Mouse (Mus musculus): ENCODE measurements at regions not wholly inside any gene's neighbourhood (a gene's known extent, or its start where the extent isn't known, plus 50 kb on each side); places are given as distances from the start of the nearest gene placed in this dataset.

- 48% methylated on average over 7 of the region's 7 CpGs for WGBS
- H3K36me3 ChIP-seq (ENCODE audit: control insufficient read depth, insufficient read depth, low read length): no peaks in the 10 kb centered on the region
- ATAC-seq (ENCODE audit: insufficient number of reproducible peaks, insufficient read depth, low FRiP score, low read depth): no peak
- no peak overlapping the region for H3K4me3 ChIP-seq (ENCODE audit: control insufficient read depth in 1 of 2, insufficient read depth in 1 of 2, low read depth in 1 of 2, low read length in 2 of 2)
- H3K27me3 ChIP-seq (ENCODE audit: control insufficient read depth, insufficient read depth, low read length): no peaks in the 10 kb centered on the region
- H3K9me3 ChIP-seq (ENCODE audit: control insufficient read depth, low read length): no peaks in the 10 kb centered on the region
- no peak overlapping the region for H3K9ac ChIP-seq (ENCODE audit: low read length)
- H3K4me2 ChIP-seq (ENCODE audit: low read length): no peak overlapping the region
- H3K27ac ChIP-seq (replicated peaks in 1 of 2; ENCODE audit: control insufficient read depth in 1 of 2, insufficient read depth in 1 of 2, low read depth in 2 of 2, low read length in 2 of 2): no peak overlapping the region
- peaks cover 5% of the 10 kb centered on the region in 2 experiments; a peak in 2 of 4 replicates for H3K4me1 ChIP-seq (ENCODE audit: control insufficient read depth in 2 of 2, insufficient read depth in 2 of 2, low read length in 2 of 2)
These were observed 558.2 kb downstream of the Lmo4 start for GRCm38 (mm10) chr3:143646836-143647235.

- Histone ChIP-seq H3K27me3 (ENCODE audit: control insufficient read depth, insufficient read depth, low read length) (no peaks in the 10 kb centered on the region), H3K27ac (replicated peaks in 1 of 2; ENCODE audit: control insufficient read depth in 1 of 2, insufficient read depth in 1 of 2, low read depth in 2 of 2, low read length in 2 of 2) (no peak overlapping the region), H3K36me3 (ENCODE audit: control insufficient read depth, insufficient read depth, low read length) (no peaks in the 10 kb centered on the region), H3K4me2 (ENCODE audit: low read length) (no peak overlapping the region), H3K4me3 (ENCODE audit: control insufficient read depth in 1 of 2, insufficient read depth in 1 of 2, low read depth in 1 of 2, low read length in 2 of 2) (no peak overlapping the region), H3K9ac (ENCODE audit: low read length) (no peak overlapping the region), H3K4me1 (ENCODE audit: control insufficient read depth in 2 of 2, insufficient read depth in 2 of 2, low read length in 2 of 2) (peaks cover 0 to 3% of the 10 kb centered on the region in 2 experiments; a peak in 1 of 4 replicates), H3K9me3 (ENCODE audit: control insufficient read depth, low read length) (no peaks in the 10 kb centered on the region)
- ATAC-seq (ENCODE audit: insufficient number of reproducible peaks, insufficient read depth, low FRiP score, low read depth): no peak
- WGBS: 55% methylated on average over 2 of the region's 2 CpGs
These were observed 572.0 kb downstream of the Lmo4 start for GRCm38 (mm10) chr3:143633036-143633435.

- no peaks in the 10 kb centered on the region for H3K36me3 ChIP-seq (ENCODE audit: control insufficient read depth, insufficient read depth, low read length)
- H3K27me3 ChIP-seq (ENCODE audit: control insufficient read depth, insufficient read depth, low read length): no peaks in the 10 kb centered on the region
- H3K27ac ChIP-seq (replicated peaks in 1 of 2; ENCODE audit: control insufficient read depth in 1 of 2, insufficient read depth in 1 of 2, low read depth in 2 of 2, low read length in 2 of 2): no peak overlapping the region
- no peak overlapping the region for H3K4me3 ChIP-seq (ENCODE audit: control insufficient read depth in 1 of 2, insufficient read depth in 1 of 2, low read depth in 1 of 2, low read length in 2 of 2)
- H3K9me3 ChIP-seq (ENCODE audit: control insufficient read depth, low read length): no peaks in the 10 kb centered on the region
- H3K4me1 ChIP-seq (ENCODE audit: control insufficient read depth in 2 of 2, insufficient read depth in 2 of 2, low read length in 2 of 2): peaks cover 0 to 3% of the 10 kb centered on the region in 2 experiments; a peak in 1 of 4 replicates
- 32% methylated on average over 10 of the region's 10 CpGs for WGBS
- H3K4me2 ChIP-seq (ENCODE audit: low read length): no peak overlapping the region
- no peak for ATAC-seq (ENCODE audit: insufficient number of reproducible peaks, insufficient read depth, low FRiP score, low read depth)
- H3K9ac ChIP-seq (ENCODE audit: low read length): no peak overlapping the region
These were observed 573.8 kb downstream of the Lmo4 start for GRCm38 (mm10) chr3:143631183-143631582.

GRCm38 (mm10) chr3:143624906-143625305 is 580.1 kb downstream of the Lmo4 start:
- WGBS: 78% methylated on average over 3 of the region's 3 CpGs
- no peak overlapping the region for H3K4me2 ChIP-seq (ENCODE audit: low read length)
- no peaks in the 10 kb centered on the region for H3K4me1 ChIP-seq (ENCODE audit: control insufficient read depth in 2 of 2, insufficient read depth in 2 of 2, low read length in 2 of 2)
- H3K9me3 ChIP-seq (ENCODE audit: control insufficient read depth, low read length): no peaks in the 10 kb centered on the region
- H3K27me3 ChIP-seq (ENCODE audit: control insufficient read depth, insufficient read depth, low read length): no peaks in the 10 kb centered on the region
- H3K4me3 ChIP-seq (ENCODE audit: control insufficient read depth in 1 of 2, insufficient read depth in 1 of 2, low read depth in 1 of 2, low read length in 2 of 2): no peak overlapping the region
- H3K9ac ChIP-seq (ENCODE audit: low read length): no peak overlapping the region
- no peak overlapping the region for H3K27ac ChIP-seq (replicated peaks in 1 of 2; ENCODE audit: control insufficient read depth in 1 of 2, insufficient read depth in 1 of 2, low read depth in 2 of 2, low read length in 2 of 2)
- ATAC-seq (ENCODE audit: insufficient number of reproducible peaks, insufficient read depth, low FRiP score, low read depth): no peak
- H3K36me3 ChIP-seq (ENCODE audit: control insufficient read depth, insufficient read depth, low read length): no peaks in the 10 kb centered on the region

- H3K27me3 ChIP-seq (ENCODE audit: control insufficient read depth, insufficient read depth, low read length): no peaks in the 10 kb centered on the region
- 76% methylated on average over 3 of the region's 3 CpGs for WGBS
- no peak for ATAC-seq (ENCODE audit: insufficient number of reproducible peaks, insufficient read depth, low FRiP score, low read depth)
- H3K9me3 ChIP-seq (ENCODE audit: control insufficient read depth, low read length): no peaks in the 10 kb centered on the region
- no peak overlapping the region for H3K9ac ChIP-seq (ENCODE audit: low read length)
- no peak overlapping the region for H3K27ac ChIP-seq (replicated peaks in 1 of 2; ENCODE audit: control insufficient read depth in 1 of 2, insufficient read depth in 1 of 2, low read depth in 2 of 2, low read length in 2 of 2)
- H3K4me3 ChIP-seq (ENCODE audit: control insufficient read depth in 1 of 2, insufficient read depth in 1 of 2, low read depth in 1 of 2, low read length in 2 of 2): no peak overlapping the region
- no peaks in the 10 kb centered on the region for H3K4me1 ChIP-seq (ENCODE audit: control insufficient read depth in 2 of 2, insufficient read depth in 2 of 2, low read length in 2 of 2)
- no peaks in the 10 kb centered on the region for H3K36me3 ChIP-seq (ENCODE audit: control insufficient read depth, insufficient read depth, low read length)
- H3K4me2 ChIP-seq (ENCODE audit: low read length): no peak overlapping the region
These were observed 582.7 kb downstream of the Lmo4 start for GRCm38 (mm10) chr3:143622275-143622674.

- Histone ChIP-seq H3K4me1 (ENCODE audit: control insufficient read depth in 2 of 2, insufficient read depth in 2 of 2, low read length in 2 of 2) (no peaks in the 10 kb centered on the region), H3K4me3 (ENCODE audit: control insufficient read depth in 1 of 2, insufficient read depth in 1 of 2, low read depth in 1 of 2, low read length in 2 of 2) (no peak overlapping the region), H3K27ac (replicated peaks in 1 of 2; ENCODE audit: control insufficient read depth in 1 of 2, insufficient read depth in 1 of 2, low read depth in 2 of 2, low read length in 2 of 2) (no peak overlapping the region), H3K27me3 (ENCODE audit: control insufficient read depth, insufficient read depth, low read length) (no peaks in the 10 kb centered on the region), H3K9ac (ENCODE audit: low read length) (no peak overlapping the region), H3K36me3 (ENCODE audit: control insufficient read depth, insufficient read depth, low read length) (no peaks in the 10 kb centered on the region), H3K9me3 (ENCODE audit: control insufficient read depth, low read length) (no peaks in the 10 kb centered on the region), H3K4me2 (ENCODE audit: low read length) (no peak overlapping the region)
- WGBS: 92% methylated on average over 1 of the region's 1 CpGs
- no peak for ATAC-seq (ENCODE audit: insufficient number of reproducible peaks, insufficient read depth, low FRiP score, low read depth)
These were observed 585.9 kb downstream of the Lmo4 start for GRCm38 (mm10) chr3:143619125-143619524.

- Histone ChIP-seq H3K4me1 (ENCODE audit: control insufficient read depth in 2 of 2, insufficient read depth in 2 of 2, low read length in 2 of 2) (no peaks in the 10 kb centered on the region), H3K9ac (ENCODE audit: low read length) (no peak overlapping the region), H3K4me3 (ENCODE audit: control insufficient read depth in 1 of 2, insufficient read depth in 1 of 2, low read depth in 1 of 2, low read length in 2 of 2) (no peak overlapping the region), H3K27ac (replicated peaks in 1 of 2; ENCODE audit: control insufficient read depth in 1 of 2, insufficient read depth in 1 of 2, low read depth in 2 of 2, low read length in 2 of 2) (no peak overlapping the region), H3K36me3 (ENCODE audit: control insufficient read depth, insufficient read depth, low read length) (no peaks in the 10 kb centered on the region), H3K4me2 (ENCODE audit: low read length) (no peak overlapping the region), H3K9me3 (ENCODE audit: control insufficient read depth, low read length) (no peaks in the 10 kb centered on the region), H3K27me3 (ENCODE audit: control insufficient read depth, insufficient read depth, low read length) (no peaks in the 10 kb centered on the region)
- no peak for ATAC-seq (ENCODE audit: insufficient number of reproducible peaks, insufficient read depth, low FRiP score, low read depth)
- 75% methylated on average over 5 of the region's 5 CpGs for WGBS
These were observed 590.1 kb downstream of the Lmo4 start for GRCm38 (mm10) chr3:143614895-143615294.

GRCm38 (mm10) chr3:143614004-143614403 is 591.0 kb downstream of the Lmo4 start:
- no peak overlapping the region for H3K27ac ChIP-seq (replicated peaks in 1 of 2; ENCODE audit: control insufficient read depth in 1 of 2, insufficient read depth in 1 of 2, low read depth in 2 of 2, low read length in 2 of 2)
- H3K4me3 ChIP-seq (ENCODE audit: control insufficient read depth in 1 of 2, insufficient read depth in 1 of 2, low read depth in 1 of 2, low read length in 2 of 2): no peak overlapping the region
- no peaks in the 10 kb centered on the region for H3K27me3 ChIP-seq (ENCODE audit: control insufficient read depth, insufficient read depth, low read length)
- H3K9ac ChIP-seq (ENCODE audit: low read length): no peak overlapping the region
- no peak for ATAC-seq (ENCODE audit: insufficient number of reproducible peaks, insufficient read depth, low FRiP score, low read depth)
- 88% methylated on average over 3 of the region's 3 CpGs for WGBS
- H3K4me1 ChIP-seq (ENCODE audit: control insufficient read depth in 2 of 2, insufficient read depth in 2 of 2, low read length in 2 of 2): no peaks in the 10 kb centered on the region
- no peaks in the 10 kb centered on the region for H3K9me3 ChIP-seq (ENCODE audit: control insufficient read depth, low read length)
- no peak overlapping the region for H3K4me2 ChIP-seq (ENCODE audit: low read length)
- H3K36me3 ChIP-seq (ENCODE audit: control insufficient read depth, insufficient read depth, low read length): no peaks in the 10 kb centered on the region

All from heart, embryonic 14.5 days (tissue).